Mouse (Mus musculus) forebrain, embryonic 15.5 days (tissue): ENCODE measurements at regions not wholly inside any gene's neighbourhood (a gene's known extent, or its start where the extent isn't known, plus 50 kb on each side); places are given as distances from the start of the nearest gene placed in this dataset.

Source experiments
- ATAC-seq: fragments of 200-750 bp; cut with Nextera tagmentation; replicated peaks from 2 replicates; pipeline ENCODE4 v1.8.0; 2017; ENCODE audit warnings: mild to moderate bottlenecking, moderate TSS enrichment, moderate library complexity
- H3K27ac ChIP-seq: fragments of 300-500 bp; sonication (generic); replicated peaks from 2 replicates; pipeline ENCODE4 v1.5.1; 2015; ENCODE audit warnings: mild to moderate bottlenecking, inconsistent platforms
- H3K27me3 ChIP-seq: fragments of 300-500 bp; sonication (generic); 2 replicates; pipeline ENCODE4 v1.6.1; 2015; ENCODE audit warnings: inconsistent platforms
- H3K36me3 ChIP-seq: fragments of 300-500 bp; sonication (generic); 2 replicates; pipeline ENCODE4 v1.6.1; 2015; ENCODE audit warnings: mild to moderate bottlenecking, inconsistent platforms
- H3K4me1 ChIP-seq: fragments of 300-500 bp; sonication (generic); 2 replicates; pipeline ENCODE4 v1.6.1; 2015; ENCODE audit warnings: inconsistent platforms
- H3K4me2 ChIP-seq: fragments of 300-500 bp; sonication (generic); replicated peaks from 2 replicates; pipeline ENCODE4 v1.6.1; 2015; ENCODE audit warnings: mild to moderate bottlenecking, inconsistent platforms
- H3K4me3 ChIP-seq: fragments of 300-500 bp; sonication (generic); 2 replicates; pipeline ENCODE4 v1.5.1; 2015; ENCODE audit warnings: mild to moderate bottlenecking, inconsistent platforms
- H3K9ac ChIP-seq: fragments of 300-500 bp; sonication (generic); replicated peaks from 2 replicates; pipeline ENCODE4 v1.6.1; 2015; ENCODE audit warnings: mild to moderate bottlenecking, inconsistent platforms
- H3K9me3 ChIP-seq: fragments of 300-500 bp; sonication (generic); 2 replicates; pipeline ENCODE4 v1.6.1; 2016; ENCODE audit warnings: inconsistent platforms
- WGBS: fragments of 180-500 bp; shearing (Covaris S2); methylation state at CpG from one replicate; pipeline ENCODE4 v1.1.7; 2015; ENCODE audit warnings: mixed read lengths; 5-methylcytosine and 5-hydroxymethylcytosine counted together

GRCm38 (mm10) chr3:53729131-53729530 is 72.0 kb upstream of the Frem2 start:
- H3K9me3 ChIP-seq = no peaks in the 10 kb centered on the region
- no peak overlapping the region for H3K4me2 ChIP-seq
- no peak overlapping the region for H3K27ac ChIP-seq
- no peaks in the 10 kb centered on the region for H3K36me3 ChIP-seq
- ATAC-seq = no peak
- H3K4me1 ChIP-seq = 0 out of 2 replicates have a peak, but pooled peaks cover 7% of the 10 kb centered on the region
- 95% methylated on average over 10 of the region's 10 CpGs for WGBS
- no peak overlapping the region for H3K4me3 ChIP-seq
- H3K27me3 ChIP-seq = no peaks in the 10 kb centered on the region
- H3K9ac ChIP-seq = no peak overlapping the region

GRCm38 (mm10) chr3:53727737-53728136 is 70.6 kb upstream of the Frem2 start:
- H3K36me3 ChIP-seq = no peaks in the 10 kb centered on the region
- WGBS = 87% methylated on average over 1 of the region's 1 CpGs

DNA sequence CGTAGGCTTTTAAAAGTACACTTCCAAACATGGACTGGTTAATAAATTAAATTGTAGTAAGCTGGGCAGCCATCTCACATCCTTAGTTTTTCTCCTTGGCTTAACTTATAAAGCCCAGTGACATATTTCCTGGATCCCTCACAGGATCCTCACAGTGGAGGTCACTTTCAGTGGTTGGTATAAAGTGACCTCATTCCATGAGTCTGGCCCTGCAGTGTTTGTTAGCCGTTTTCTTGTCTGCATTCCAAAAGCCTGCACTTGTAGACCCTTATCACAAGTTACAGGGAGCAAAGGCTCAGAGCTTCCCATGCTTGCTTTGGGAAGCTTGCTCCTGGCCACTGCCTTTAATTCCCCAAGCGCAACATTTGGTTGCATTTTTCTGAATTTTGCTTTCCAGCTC is 49.9 kb upstream of the Frem2 start:
- WGBS = 87% methylated on average over 3 of the region's 3 CpGs
- Histone ChIP-seq H3K9ac (no peak overlapping the region), H3K4me3 (no peak overlapping the region), H3K36me3 (no peaks in the 10 kb centered on the region), H3K4me2 (no peak overlapping the region), H3K27me3 (no peaks in the 10 kb centered on the region), H3K27ac (no peak overlapping the region), H3K4me1 (peaks cover 19% of the 10 kb centered on the region), H3K9me3 (no peaks in the 10 kb centered on the region)
- ATAC-seq = no peak

More at GRCm38 (mm10) chr3:53727737-53728136, 70.6 kb upstream of the Frem2 start:
- H3K4me1 ChIP-seq = 0 out of 2 replicates have a peak, but pooled peaks cover 7% of the 10 kb centered on the region
- H3K4me3 ChIP-seq = no peak overlapping the region
- no peak for ATAC-seq
- no peak overlapping the region for H3K27ac ChIP-seq
- no peak overlapping the region for H3K9ac ChIP-seq
- no peak overlapping the region for H3K4me2 ChIP-seq
- no peaks in the 10 kb centered on the region for H3K27me3 ChIP-seq
- no peaks in the 10 kb centered on the region for H3K9me3 ChIP-seq
